Mouse (Mus musculus) small intestine, adult 2 months (tissue): ENCODE data around the gene Pgf. TPM values are rescaled to one million over a fixed set of nuclear protein-coding genes. Genes with fewer than 3 reads are reported as not detected.

Experiments
- H3K27ac ChIP-seq: fragments of 200-500 bp; 2 replicates; pipeline ENCODE4 v1.5.1; 2012; ENCODE audit warnings: low read depth, low read length, control low read depth, inconsistent platforms; ENCODE audit not compliant: insufficient read depth
- H3K27me3 ChIP-seq: fragments of 200-500 bp; 2 replicates; pipeline ENCODE4 v1.6.1; 2012; ENCODE audit warnings: mild to moderate bottlenecking, moderate library complexity, low read length, inconsistent platforms; ENCODE audit not compliant: control insufficient read depth, insufficient read depth
- H3K36me3 ChIP-seq: fragments of 200-500 bp; 2 replicates; pipeline ENCODE4 v1.6.1; 2012; ENCODE audit warnings: mild to moderate bottlenecking, low read length, control low read depth, inconsistent platforms; ENCODE audit not compliant: control insufficient read depth, insufficient read depth
- H3K4me1 ChIP-seq: fragments of 200-500 bp; 2 replicates; pipeline ENCODE4 v1.6.1; 2012; ENCODE audit warnings: low read length, inconsistent platforms, mixed read lengths; ENCODE audit not compliant: control insufficient read depth, insufficient read depth, insufficient read length
- H3K4me3 ChIP-seq: fragments of 200-500 bp; 2 replicates; pipeline ENCODE4 v1.5.1; 2012; ENCODE audit warnings: low read depth, mild to moderate bottlenecking, control low read depth, inconsistent platforms, low read length, moderate library complexity
- CTCF ChIP-seq: fragments of 200-500 bp; IDR thresholded peaks from 2 replicates; pipeline ENCODE4 v1.5.1; 2012; ENCODE audit warnings: low read depth, mild to moderate bottlenecking, control low read depth, inconsistent platforms, low read length, moderate library complexity, mixed read lengths; ENCODE audit not compliant: insufficient replicate concordance, insufficient read length; ENCODE audit errors: extremely low read depth
- POLR2A ChIP-seq: fragments of 200-500 bp; IDR thresholded peaks from 2 replicates; pipeline ENCODE4 v1.6.1; 2012; ENCODE audit warnings: low read depth, mild to moderate bottlenecking, control low read depth, inconsistent platforms, low read length, moderate library complexity
- WGBS: fragments of 180-500 bp; shearing (Covaris S2); methylation state at CpG from one replicate; pipeline ENCODE4 v1.1.7; 2018; 5-methylcytosine and 5-hydroxymethylcytosine counted together
- polyA plus RNA-seq: library from polyadenylated mRNA; depleted of rRNA; stranded (reverse); fragments of >200 nt; gene quantifications from 2 replicates; pipeline ENCODE4 v1.2.3, GENCODE M21; 2012; rRNA removed

Gene Pgf
- polyA plus RNA-seq, 1 experiment: 0.48 TPM

- Histone ChIP-seq H3K4me1 (0 out of 2 replicates have a peak, but pooled peaks cover under 1% of the 10 kb centered on the region), H3K27me3 (no peaks in the 10 kb centered on the region), H3K4me3 (no peak overlapping the region), H3K27ac (no peak overlapping the region), H3K36me3 (peaks cover 73% of the 10 kb centered on the region)
- 83% methylated on average over 9 of the region's 9 CpGs for WGBS
- no peak for TF ChIP-seq CTCF
- TF ChIP-seq POLR2A: no peak
Measured at GRCm38 (mm10) chr12:85121806-85122459, 55.7 kb downstream of the Pgf start.

Other genes starting within 250 kb of the Pgf start
- gene Fcf1, start 206.9 kb downstream of the Pgf start, polyA plus RNA-seq: 15.7 and 27.6 TPM in 2 replicates
- 10.7 and 19.7 TPM in 2 replicates for gene Arel1, start 206.9 kb downstream of the Pgf start, polyA plus RNA-seq
- gene Ylpm1, start 181.5 kb downstream of the Pgf start, polyA plus RNA-seq: 7.3 and 11.9 TPM in 2 replicates
- 0.42 and 1.3 TPM in 2 replicates for gene Prox2, start 67.0 kb downstream of the Pgf start, polyA plus RNA-seq
- 74.2 and 125 TPM in 2 replicates for gene Dlst, start 67.0 kb downstream of the Pgf start, polyA plus RNA-seq
- gene Rps6kl1, start 26.5 kb downstream of the Pgf start, polyA plus RNA-seq: 0.25 and 0.68 TPM in 2 replicates
- 58.8 and 103 TPM in 2 replicates for gene Eif2b2, start 41.7 kb upstream of the Pgf start, polyA plus RNA-seq
- 0.72 and 0.99 TPM in 2 replicates for gene Mlh3, start 92.8 kb upstream of the Pgf start, polyA plus RNA-seq
- 0.57 and 0.90 TPM in 2 replicates for gene Acyp1, start 110.6 kb upstream of the Pgf start, polyA plus RNA-seq
- gene Zc2hc1c, start 110.8 kb upstream of the Pgf start, polyA plus RNA-seq: 0.05 and 0.06 TPM in 2 replicates
- gene Nek9, start 161.6 kb upstream of the Pgf start, polyA plus RNA-seq: 7.4 and 11.1 TPM in 2 replicates
- gene Tmed10, start 197.1 kb upstream of the Pgf start, polyA plus RNA-seq: 140 and 226 TPM in 2 replicates